7 mouse cellular contexts compared by ENCODE assay signal in genomic region chr16:34690334-34691144, GRCm38 (mm10). TPM values are rescaled to one million over a fixed set of nuclear protein-coding genes. Genes with fewer than 3 reads are reported as not detected.
DNase-seq lines count a peak whose midpoint lies in the region; ATAC-seq lines count a peak whose summit lies in the region.

Ccdc14 (plus strand) TSS chr16:34690616.

- ATAC-seq in embryonic facial prominence, embryonic 11.5 days (replicated peaks; ENCODE audit: insufficient number of reproducible peaks, low FRiP score, low TSS enrichment, low read depth), result peak; percentile 91
- ATAC-seq in limb, embryonic 11.5 days (ENCODE audit: insufficient number of reproducible peaks, low FRiP score, low TSS enrichment, low read depth), result peak; percentile 89
- peak; percentile 93 for ATAC-seq in midbrain, embryonic 14.5 days (ENCODE audit: low FRiP score, low TSS enrichment)

- DNase-seq in adrenal gland, postnatal 14 days, result peak; percentile 96
- peak; percentile 95 for DNase-seq in embryonic facial prominence, embryonic 11.5 days (ENCODE audit: low spot score)
- peak; percentile 99 for DNase-seq in heart, adult 11 months
- DNase-seq in kidney, adult 18-20 months, result peak; percentile 89
- DNase-seq in limb, embryonic 11.5 days (ENCODE audit: low spot score), result peak; percentile 94
- peak; percentile 94 for DNase-seq in midbrain, embryonic 14.5 days
- peak; percentile 66 to 75 for DNase-seq in spleen, adult 18-20 months

- no peaks in the 10 kb centered on the region for H3K9me3 ChIP-seq in embryonic facial prominence, embryonic 11.5 days (replicated peaks; ENCODE audit: control insufficient read depth, low read length)
- H3K9me3 ChIP-seq in limb, embryonic 11.5 days (ENCODE audit: control insufficient read depth, low read length), result no peaks in the 10 kb centered on the region
- H3K9me3 ChIP-seq in midbrain, embryonic 14.5 days (ENCODE audit: control insufficient read depth, low read length), result no peaks in the 10 kb centered on the region

- WGBS in embryonic facial prominence, embryonic 11.5 days, result under 1% methylated on average over 53 of the region's 53 CpGs
- WGBS in limb, embryonic 11.5 days, result under 1% methylated on average over 53 of the region's 53 CpGs
- under 1% methylated on average over 53 of the region's 53 CpGs for WGBS in midbrain, embryonic 14.5 days

- H3K27me3 ChIP-seq in embryonic facial prominence, embryonic 11.5 days (ENCODE audit: control insufficient read depth, insufficient read depth, low read length), result no peaks in the 10 kb centered on the region
- no peaks in the 10 kb centered on the region for H3K27me3 ChIP-seq in limb, embryonic 11.5 days (ENCODE audit: control insufficient read depth, insufficient read depth, low read length)
- H3K27me3 ChIP-seq in midbrain, embryonic 14.5 days (ENCODE audit: control insufficient read depth, insufficient read depth, low read length), result no peaks in the 10 kb centered on the region

- H3K9ac ChIP-seq in embryonic facial prominence, embryonic 11.5 days (replicated peaks; ENCODE audit: low read length), result peak within 1 kb of the TSS; percentile 82
- peak within 1 kb of the TSS; percentile 85 for H3K9ac ChIP-seq in limb, embryonic 11.5 days (ENCODE audit: low read length)
- peak within 1 kb of the TSS; percentile 54 for H3K9ac ChIP-seq in midbrain, embryonic 14.5 days (replicated peaks; ENCODE audit: low read length)

- H3K36me3 ChIP-seq in embryonic facial prominence, embryonic 11.5 days (replicated peaks; ENCODE audit: control insufficient read depth, insufficient read depth, low read depth, low read length), result no peaks in the 10 kb centered on the region
- H3K36me3 ChIP-seq in limb, embryonic 11.5 days (ENCODE audit: control insufficient read depth, insufficient read depth, low read length), result no peaks in the 10 kb centered on the region
- H3K36me3 ChIP-seq in midbrain, embryonic 14.5 days (ENCODE audit: control insufficient read depth, insufficient read depth, low read length), result no peaks in the 10 kb centered on the region

- H3K27ac ChIP-seq in embryonic facial prominence, embryonic 11.5 days (replicated peaks; ENCODE audit: low read depth, low read length), result peak within 1 kb of the TSS; percentile 60
- H3K27ac ChIP-seq in limb, embryonic 11.5 days (replicated peaks; ENCODE audit: low read depth, low read length), result peak within 1 kb of the TSS; percentile 38
- H3K27ac ChIP-seq in midbrain, embryonic 14.5 days (replicated peaks; ENCODE audit: low read depth, low read length), result peak within 1 kb of the TSS; percentile 85

- no peaks in the 10 kb centered on the region for H3K4me1 ChIP-seq in embryonic facial prominence, embryonic 11.5 days (ENCODE audit: control insufficient read depth, insufficient read depth, low read length)
- H3K4me1 ChIP-seq in limb, embryonic 11.5 days (ENCODE audit: control insufficient read depth, insufficient read depth, low read length), result 0 out of 2 replicates have a peak, but pooled peaks cover 4% of the 10 kb centered on the region
- peaks cover 6% of the 10 kb centered on the region for H3K4me1 ChIP-seq in midbrain, embryonic 14.5 days (ENCODE audit: control insufficient read depth, insufficient read depth, low read length)

- peak within 1 kb of the TSS; percentile 68 for H3K4me3 ChIP-seq in embryonic facial prominence, embryonic 11.5 days (ENCODE audit: low read depth, low read length)
- H3K4me3 ChIP-seq in limb, embryonic 11.5 days (ENCODE audit: low read depth, low read length), result peak within 1 kb of the TSS; percentile 73
- H3K4me3 ChIP-seq in midbrain, embryonic 14.5 days (replicated peaks; ENCODE audit: low read depth, low read length), result peak within 1 kb of the TSS; percentile 54

- H3K4me2 ChIP-seq in embryonic facial prominence, embryonic 11.5 days (ENCODE audit: low read depth, low read length), result peak within 1 kb of the TSS; percentile 61
- H3K4me2 ChIP-seq in limb, embryonic 11.5 days (ENCODE audit: low read depth, severe bottlenecking), result peak within 1 kb of the TSS; percentile 79
- H3K4me2 ChIP-seq in midbrain, embryonic 14.5 days (ENCODE audit: low read length), result peak within 1 kb of the TSS; percentile 91

RNA-seq across cellular contexts. Expression of gene Ccdc14, which starts in this region (rescaled TPM):
- total RNA-seq in adrenal gland, postnatal 14 days (2021), result 4.2 and 4.5 TPM in 2 replicates
- polyA plus RNA-seq in embryonic facial prominence, embryonic 11.5 days (2014; fragmentation: Nextera tagmentation; extraction: Ambion mirVana), result 11.7 and 13.4 TPM in 2 replicates
- polyA plus RNA-seq in limb, embryonic 11.5 days (2014; fragmentation: Nextera tagmentation; extraction: Ambion mirVana), result 10.7 and 11.2 TPM in 2 replicates
- polyA plus RNA-seq in midbrain, embryonic 14.5 days (2014; fragmentation: Nextera tagmentation; extraction: Ambion mirVana), result 4.1 and 4.8 TPM in 2 replicates

Comparison
In these comparisons a context has a peak if more than half of its experiments do, and no peak if none do; other contexts are left out.
1. Peak in every context shown above with its lines: DNase-seq, ATAC-seq, H3K4me3 ChIP-seq and H3K27ac ChIP-seq.